Mouse (Mus musculus) liver, postnatal 0 days (tissue): ENCODE results near the gene Itfg2.

Source experiments
- CTCF ChIP-seq: sonication (generic); IDR thresholded peaks from 2 replicates; pipeline ENCODE4 v1.5.1; 2016; ENCODE audit warnings: antibody characterized with exemption, low read depth
- EP300 ChIP-seq: IDR thresholded peaks from 2 replicates; pipeline ENCODE4 v1.6.1; 2016; ENCODE audit warnings: antibody characterized with exemption, low read depth, mild to moderate bottlenecking

DNA sequence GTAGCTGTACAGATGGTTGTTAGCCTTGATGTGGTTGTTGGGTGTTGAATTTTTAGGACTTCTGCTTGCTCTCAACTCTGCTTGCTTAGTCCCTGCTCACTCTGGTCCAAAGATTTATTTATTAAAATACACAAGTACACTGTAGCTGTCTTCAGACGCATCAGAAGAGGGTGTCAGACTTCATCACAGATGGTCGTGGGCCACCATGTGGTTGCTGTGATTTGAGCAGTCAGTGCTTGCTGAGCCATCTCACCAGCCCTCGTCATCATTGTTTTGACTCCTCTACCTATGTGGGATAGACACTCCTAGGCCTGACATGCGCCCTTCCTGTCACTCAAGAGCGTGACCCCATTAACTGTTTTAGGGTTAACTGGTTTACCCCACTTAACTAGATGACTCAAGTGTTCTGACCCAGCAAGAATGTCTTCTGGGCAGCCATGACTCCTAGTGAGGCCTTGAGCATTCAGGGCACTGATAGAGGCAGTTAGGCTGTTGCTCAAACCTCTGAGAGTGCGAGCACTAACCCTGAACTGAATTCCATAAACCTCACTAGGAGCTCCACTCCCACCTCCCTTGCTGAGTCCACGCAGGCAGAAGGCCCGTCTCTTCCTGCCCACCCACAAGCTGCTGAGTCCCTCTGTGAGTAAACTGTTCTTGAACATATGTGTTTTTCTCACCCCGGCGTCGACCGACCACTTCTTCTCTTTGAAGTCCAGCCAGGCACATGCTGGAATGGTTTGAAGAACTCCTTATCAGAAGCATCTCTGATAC lies 31.3 kb upstream of the Itfg2 start:
- TF ChIP-seq CTCF (no peak), EP300 (no peak)
